Mouse (Mus musculus): ENCODE measurements at regions not wholly inside any gene's neighbourhood (a gene's known extent, or its start where the extent isn't known, plus 50 kb on each side); places are given as distances from the start of the nearest gene placed in this dataset.

- no peak overlapping the region for H3K4me3 ChIP-seq
- no peak overlapping the region for H3ac ChIP-seq (ENCODE audit: control insufficient read depth, insufficient read length)
- TF ChIP-seq POLR2AphosphoS2 (IDR thresholded peaks at IDR 0.05; ENCODE audit: insufficient read length, low read depth) (no peak), CEBPB (IDR thresholded peaks at IDR 0.05; ENCODE audit: insufficient read depth, poor library complexity, severe bottlenecking) (no peak), MYOG (IDR thresholded peaks at IDR 0.05; ENCODE audit: control insufficient read depth in 1 of 3, insufficient read depth in 1 of 3, insufficient read length in 2 of 3, low read depth in 2 of 3) (no peak), SRF (IDR thresholded peaks at IDR 0.05; ENCODE audit: control insufficient read depth, insufficient read length, low read depth) (no peak), REST (IDR thresholded peaks at IDR 0.05; ENCODE audit: insufficient read depth, insufficient read length) (no peak), POLR2A (IDR thresholded peaks at IDR 0.05; ENCODE audit: insufficient read length, low read depth) (no peak), E2F4 (IDR thresholded peaks at IDR 0.05; ENCODE audit: insufficient read depth) (no peak), TCF12 (IDR thresholded peaks at IDR 0.05; ENCODE audit: insufficient read depth, poor library complexity, severe bottlenecking) (no peak), USF1 (IDR thresholded peaks at IDR 0.05; ENCODE audit: low read depth) (no peak), TCF3 (IDR thresholded peaks at IDR 0.05; ENCODE audit: insufficient read length, low read depth) (no peak)
- H3K27me3 ChIP-seq (ENCODE audit: control insufficient read depth, insufficient read depth, insufficient read length) = no peaks in the 10 kb centered on the region
- H3K36me3 ChIP-seq (ENCODE audit: control insufficient read depth, insufficient read depth) = no peaks in the 10 kb centered on the region
- no peak overlapping the region for H3K4me2 ChIP-seq (ENCODE audit: low read depth)
- no peaks in the 10 kb centered on the region for H3K79me2 ChIP-seq (ENCODE audit: control insufficient read depth, insufficient read depth)
Measured at GRCm38 (mm10) chr7:68651418-68651817, 97.6 kb downstream of the Arrdc4 start.

- Histone ChIP-seq H3K79me2 (ENCODE audit: control insufficient read depth, insufficient read depth) (no peaks in the 10 kb centered on the region), H3K27me3 (ENCODE audit: control insufficient read depth, insufficient read depth, insufficient read length) (no peaks in the 10 kb centered on the region), H3K4me3 (no peak overlapping the region), H3K4me2 (ENCODE audit: low read depth) (no peak overlapping the region), H3ac (ENCODE audit: control insufficient read depth, insufficient read length) (no peak overlapping the region), H3K36me3 (ENCODE audit: control insufficient read depth, insufficient read depth) (no peaks in the 10 kb centered on the region)
- no peak for TF ChIP-seq MYOG (IDR thresholded peaks at IDR 0.05; ENCODE audit: control insufficient read depth in 1 of 3, insufficient read depth in 1 of 3, insufficient read length in 2 of 3, low read depth in 2 of 3)
- TF ChIP-seq POLR2A (IDR thresholded peaks at IDR 0.05; ENCODE audit: insufficient read length, low read depth) = no peak
- no peak for TF ChIP-seq POLR2AphosphoS2 (IDR thresholded peaks at IDR 0.05; ENCODE audit: insufficient read length, low read depth)
- no peak for TF ChIP-seq TCF12 (IDR thresholded peaks at IDR 0.05; ENCODE audit: insufficient read depth, poor library complexity, severe bottlenecking)
- TF ChIP-seq REST (IDR thresholded peaks at IDR 0.05; ENCODE audit: insufficient read depth, insufficient read length) = no peak
- TF ChIP-seq SRF (IDR thresholded peaks at IDR 0.05; ENCODE audit: control insufficient read depth, insufficient read length, low read depth) = no peak
- no peak for TF ChIP-seq MAX (IDR thresholded peaks at IDR 0.05; ENCODE audit: low read depth)
- no peak for TF ChIP-seq MYOD1 (IDR thresholded peaks at IDR 0.05; ENCODE audit: control insufficient read depth in 1 of 3, insufficient read length in 2 of 3, low read depth in 2 of 3)
- no peak for TF ChIP-seq TCF3 (IDR thresholded peaks at IDR 0.05; ENCODE audit: insufficient read length, low read depth)
- no peak for TF ChIP-seq CEBPB (IDR thresholded peaks at IDR 0.05; ENCODE audit: insufficient read depth, poor library complexity, severe bottlenecking)
- no peak for TF ChIP-seq USF1 (IDR thresholded peaks at IDR 0.05; ENCODE audit: low read depth)
- no peak for TF ChIP-seq E2F4 (IDR thresholded peaks at IDR 0.05; ENCODE audit: insufficient read depth)
Measured at GRCm38 (mm10) chr7:68637556-68638215, 111.4 kb downstream of the Arrdc4 start.

- Histone ChIP-seq H3K36me3 (ENCODE audit: control insufficient read depth, insufficient read depth) (no peaks in the 10 kb centered on the region), H3ac (ENCODE audit: control insufficient read depth, insufficient read length) (no peak overlapping the region), H3K4me3 (no peak overlapping the region), H3K27me3 (ENCODE audit: control insufficient read depth, insufficient read depth, insufficient read length) (no peaks in the 10 kb centered on the region), H3K4me2 (ENCODE audit: low read depth) (no peak overlapping the region), H3K79me2 (ENCODE audit: control insufficient read depth, insufficient read depth) (no peaks in the 10 kb centered on the region)
- TF ChIP-seq POLR2AphosphoS2 (IDR thresholded peaks at IDR 0.05; ENCODE audit: insufficient read length, low read depth) = no peak
- no peak for TF ChIP-seq TCF12 (IDR thresholded peaks at IDR 0.05; ENCODE audit: insufficient read depth, poor library complexity, severe bottlenecking)
- no peak for TF ChIP-seq E2F4 (IDR thresholded peaks at IDR 0.05; ENCODE audit: insufficient read depth)
- no peak for TF ChIP-seq TCF3 (IDR thresholded peaks at IDR 0.05; ENCODE audit: insufficient read length, low read depth)
- TF ChIP-seq MAX (IDR thresholded peaks at IDR 0.05; ENCODE audit: low read depth) = no peak
Measured at GRCm38 (mm10) chr7:68621080-68621479, 128.0 kb downstream of the Arrdc4 start.

- Histone ChIP-seq H3K4me3 (no peak overlapping the region), H3K4me2 (ENCODE audit: low read depth) (no peak overlapping the region), H3K79me2 (ENCODE audit: control insufficient read depth, insufficient read depth) (no peaks in the 10 kb centered on the region), H3K27me3 (ENCODE audit: control insufficient read depth, insufficient read depth, insufficient read length) (no peaks in the 10 kb centered on the region), H3ac (ENCODE audit: control insufficient read depth, insufficient read length) (no peak overlapping the region), H3K36me3 (ENCODE audit: control insufficient read depth, insufficient read depth) (no peaks in the 10 kb centered on the region)
- no peak for TF ChIP-seq USF1 (IDR thresholded peaks at IDR 0.05; ENCODE audit: low read depth)
- no peak for TF ChIP-seq E2F4 (IDR thresholded peaks at IDR 0.05; ENCODE audit: insufficient read depth)
- TF ChIP-seq MYOG (IDR thresholded peaks at IDR 0.05; ENCODE audit: control insufficient read depth in 1 of 3, insufficient read depth in 1 of 3, insufficient read length in 2 of 3, low read depth in 2 of 3) = no peak
- no peak for TF ChIP-seq TCF3 (IDR thresholded peaks at IDR 0.05; ENCODE audit: insufficient read length, low read depth)
- no peak for TF ChIP-seq REST (IDR thresholded peaks at IDR 0.05; ENCODE audit: insufficient read depth, insufficient read length)
- TF ChIP-seq POLR2A (IDR thresholded peaks at IDR 0.05; ENCODE audit: insufficient read length, low read depth) = no peak
- TF ChIP-seq TCF12 (IDR thresholded peaks at IDR 0.05; ENCODE audit: insufficient read depth, poor library complexity, severe bottlenecking) = no peak
- no peak for TF ChIP-seq MYOD1 (IDR thresholded peaks at IDR 0.05; ENCODE audit: control insufficient read depth in 1 of 3, insufficient read length in 2 of 3, low read depth in 2 of 3)
- TF ChIP-seq SRF (IDR thresholded peaks at IDR 0.05; ENCODE audit: control insufficient read depth, insufficient read length, low read depth) = no peak
- TF ChIP-seq CEBPB (IDR thresholded peaks at IDR 0.05; ENCODE audit: insufficient read depth, poor library complexity, severe bottlenecking) = no peak
- TF ChIP-seq MAX (IDR thresholded peaks at IDR 0.05; ENCODE audit: low read depth) = no peak
- TF ChIP-seq POLR2AphosphoS2 (IDR thresholded peaks at IDR 0.05; ENCODE audit: insufficient read length, low read depth) = no peak
Measured at GRCm38 (mm10) chr7:68610499-68610898, 138.5 kb downstream of the Arrdc4 start.

- no peak overlapping the region for H3K4me2 ChIP-seq (ENCODE audit: low read depth)
- H3K79me2 ChIP-seq (ENCODE audit: control insufficient read depth, insufficient read depth) = no peaks in the 10 kb centered on the region
- no peaks in the 10 kb centered on the region for H3K27me3 ChIP-seq (ENCODE audit: control insufficient read depth, insufficient read depth, insufficient read length)
- TF ChIP-seq MAX (IDR thresholded peaks at IDR 0.05; ENCODE audit: low read depth) = no peak
- TF ChIP-seq MYOD1 (IDR thresholded peaks at IDR 0.05; ENCODE audit: control insufficient read depth in 1 of 3, insufficient read length in 2 of 3, low read depth in 2 of 3) = no peak
- TF ChIP-seq REST (IDR thresholded peaks at IDR 0.05; ENCODE audit: insufficient read depth, insufficient read length) = no peak
- no peak for TF ChIP-seq TCF3 (IDR thresholded peaks at IDR 0.05; ENCODE audit: insufficient read length, low read depth)
- no peak for TF ChIP-seq TCF12 (IDR thresholded peaks at IDR 0.05; ENCODE audit: insufficient read depth, poor library complexity, severe bottlenecking)
- TF ChIP-seq POLR2AphosphoS2 (IDR thresholded peaks at IDR 0.05; ENCODE audit: insufficient read length, low read depth) = no peak
- no peak for TF ChIP-seq E2F4 (IDR thresholded peaks at IDR 0.05; ENCODE audit: insufficient read depth)
- no peak for TF ChIP-seq SRF (IDR thresholded peaks at IDR 0.05; ENCODE audit: control insufficient read depth, insufficient read length, low read depth)
- no peak for TF ChIP-seq USF1 (IDR thresholded peaks at IDR 0.05; ENCODE audit: low read depth)
- TF ChIP-seq MYOG (IDR thresholded peaks at IDR 0.05; ENCODE audit: control insufficient read depth in 1 of 3, insufficient read depth in 1 of 3, insufficient read length in 2 of 3, low read depth in 2 of 3) = no peak
- H3ac ChIP-seq (ENCODE audit: control insufficient read depth, insufficient read length) = no peak overlapping the region
- H3K36me3 ChIP-seq (ENCODE audit: control insufficient read depth, insufficient read depth) = no peaks in the 10 kb centered on the region
- no peak overlapping the region for H3K4me3 ChIP-seq
Measured at GRCm38 (mm10) chr7:68607170-68607569, 141.9 kb downstream of the Arrdc4 start.

Measured in myocyte (in vitro differentiated cells).